Mouse (Mus musculus): Measurements from ENCODE around the gene Etv6. TPM values are rescaled to one million over a fixed set of nuclear protein-coding genes. Genes with fewer than 3 reads are reported as not detected.
A peak's percentile ranks its signal among the peaks of the same experiment; 100 is the strongest.

Etv6 gene
- polyA plus RNA-seq, 1 experiment from 2014 or later = 20.0 TPM

DNA sequence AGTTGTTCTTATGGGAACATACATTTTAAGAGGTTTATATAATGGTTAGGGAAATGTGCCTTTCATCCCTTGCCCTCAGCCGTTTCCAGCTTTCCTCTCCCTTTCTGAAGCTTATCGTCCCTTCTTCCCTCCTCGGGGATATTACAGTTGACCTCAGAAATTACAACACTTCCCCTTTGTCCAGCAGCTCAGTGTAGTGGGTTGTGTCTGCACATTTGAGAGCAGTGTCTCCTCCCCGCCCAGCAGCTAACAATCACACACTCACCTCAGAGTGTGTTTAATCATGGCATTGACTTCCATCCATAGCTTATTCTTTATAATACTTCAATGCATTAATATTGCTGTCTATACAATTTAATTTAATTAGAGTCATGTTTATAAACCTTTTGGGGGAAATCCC lies 98.3 kb downstream of the Etv6 start:
- peaks cover 3% of the 10 kb centered on the region; the same call in 1 of the 2 replicates for H3K9me3 ChIP-seq (ENCODE audit: control insufficient read depth, low read length)
- H3K36me3 ChIP-seq (ENCODE audit: control insufficient read depth, insufficient read depth, low read length) = peaks cover 7% of the 10 kb centered on the region
- H3K27ac ChIP-seq (replicated peaks; ENCODE audit: low read depth, low read length) = no peak overlapping the region
- no peak overlapping the region for H3K4me3 ChIP-seq (ENCODE audit: low read depth, low read length)
- no peak overlapping the region for H3K4me2 ChIP-seq (ENCODE audit: low read depth, severe bottlenecking)
- H3K27me3 ChIP-seq (ENCODE audit: control insufficient read depth, insufficient read depth, low read length) = no peaks in the 10 kb centered on the region
- DNase-seq (ENCODE audit: low spot score) = no peak
- 81% methylated on average over 4 of the region's 4 CpGs for WGBS
- no peak for ATAC-seq (ENCODE audit: insufficient number of reproducible peaks, low FRiP score, low TSS enrichment, low read depth)
- no peaks in the 10 kb centered on the region for H3K4me1 ChIP-seq (ENCODE audit: control insufficient read depth, insufficient read depth, low read length)
- no peak overlapping the region for H3K9ac ChIP-seq (ENCODE audit: low read length)

- no peak overlapping the region for H3K27ac ChIP-seq (replicated peaks; ENCODE audit: low read depth, low read length)
- no peak for DNase-seq (ENCODE audit: low spot score)
- 80% methylated on average over 9 of the region's 9 CpGs for WGBS
- no peaks in the 10 kb centered on the region for H3K27me3 ChIP-seq (ENCODE audit: control insufficient read depth, insufficient read depth, low read length)
- H3K4me1 ChIP-seq (ENCODE audit: control insufficient read depth, insufficient read depth, low read length) = no peaks in the 10 kb centered on the region
- no peak overlapping the region for H3K9ac ChIP-seq (ENCODE audit: low read length)
- no peaks in the 10 kb centered on the region for H3K9me3 ChIP-seq (ENCODE audit: control insufficient read depth, low read length)
- no peak for ATAC-seq (ENCODE audit: insufficient number of reproducible peaks, low FRiP score, low TSS enrichment, low read depth)
- H3K4me2 ChIP-seq (ENCODE audit: low read depth, severe bottlenecking) = no peak overlapping the region
- peaks cover 4% of the 10 kb centered on the region; the same call in 1 of the 2 replicates for H3K36me3 ChIP-seq (ENCODE audit: control insufficient read depth, insufficient read depth, low read length)
- no peak overlapping the region for H3K4me3 ChIP-seq (ENCODE audit: low read depth, low read length)
Observed at GRCm38 (mm10) chr6:134134821-134135323, 99.4 kb downstream of the Etv6 start.

GRCm38 (mm10) chr6:134136315-134136714 lies 100.8 kb downstream of the Etv6 start:
- Histone ChIP-seq H3K27ac (replicated peaks; ENCODE audit: low read depth, low read length) (no peak overlapping the region), H3K9ac (ENCODE audit: low read length) (no peak overlapping the region), H3K4me3 (ENCODE audit: low read depth, low read length) (no peak overlapping the region), H3K36me3 (ENCODE audit: control insufficient read depth, insufficient read depth, low read length) (peaks cover 4% of the 10 kb centered on the region; the same call in 1 of the 2 replicates), H3K27me3 (ENCODE audit: control insufficient read depth, insufficient read depth, low read length) (no peaks in the 10 kb centered on the region), H3K9me3 (ENCODE audit: control insufficient read depth, low read length) (no peaks in the 10 kb centered on the region), H3K4me2 (ENCODE audit: low read depth, severe bottlenecking) (no peak overlapping the region), H3K4me1 (ENCODE audit: control insufficient read depth, insufficient read depth, low read length) (0 out of 2 replicates have a peak, but pooled peaks cover 4% of the 10 kb centered on the region)
- ATAC-seq (ENCODE audit: insufficient number of reproducible peaks, low FRiP score, low TSS enrichment, low read depth) (no peak), DNase-seq (ENCODE audit: low spot score) (no peak)
- WGBS = 83% methylated on average over 3 of the region's 3 CpGs

GRCm38 (mm10) chr6:134139359-134139758 lies 103.9 kb downstream of the Etv6 start:
- DNase-seq (ENCODE audit: low spot score) (no peak), ATAC-seq (ENCODE audit: insufficient number of reproducible peaks, low FRiP score, low TSS enrichment, low read depth) (no peak)
- H3K9me3 ChIP-seq (ENCODE audit: control insufficient read depth, low read length) = no peaks in the 10 kb centered on the region
- H3K27me3 ChIP-seq (ENCODE audit: control insufficient read depth, insufficient read depth, low read length) = no peaks in the 10 kb centered on the region
- H3K4me1 ChIP-seq (ENCODE audit: control insufficient read depth, insufficient read depth, low read length) = peaks cover 10% of the 10 kb centered on the region
- no peak overlapping the region for H3K4me3 ChIP-seq (ENCODE audit: low read depth, low read length)
- 85% methylated on average over 3 of the region's 3 CpGs for WGBS
- no peak overlapping the region for H3K4me2 ChIP-seq (ENCODE audit: low read depth, severe bottlenecking)
- no peak overlapping the region for H3K9ac ChIP-seq (ENCODE audit: low read length)
- H3K27ac ChIP-seq (replicated peaks; ENCODE audit: low read depth, low read length) = no peak overlapping the region
- H3K36me3 ChIP-seq (ENCODE audit: control insufficient read depth, insufficient read depth, low read length) = peaks cover 4% of the 10 kb centered on the region; the same call in 1 of the 2 replicates

GRCm38 (mm10) chr6:134140718-134141615 lies 105.5 kb downstream of the Etv6 start:
- Histone ChIP-seq H3K27me3 (ENCODE audit: control insufficient read depth, insufficient read depth, low read length) (no peaks in the 10 kb centered on the region), H3K9me3 (ENCODE audit: control insufficient read depth, low read length) (no peaks in the 10 kb centered on the region), H3K27ac (replicated peaks; ENCODE audit: low read depth, low read length) (no peak overlapping the region), H3K4me3 (ENCODE audit: low read depth, low read length) (no peak overlapping the region), H3K4me1 (ENCODE audit: control insufficient read depth, insufficient read depth, low read length) (peaks cover 10% of the 10 kb centered on the region), H3K36me3 (ENCODE audit: control insufficient read depth, insufficient read depth, low read length) (0 out of 2 replicates have a peak, but pooled peaks cover 4% of the 10 kb centered on the region), H3K4me2 (ENCODE audit: low read depth, severe bottlenecking) (no peak overlapping the region), H3K9ac (ENCODE audit: low read length) (no peak overlapping the region)
- no peak for DNase-seq (ENCODE audit: low spot score)
- no peak for ATAC-seq (ENCODE audit: insufficient number of reproducible peaks, low FRiP score, low TSS enrichment, low read depth)
- WGBS = 63% methylated on average over 16 of the region's 16 CpGs

DNA sequence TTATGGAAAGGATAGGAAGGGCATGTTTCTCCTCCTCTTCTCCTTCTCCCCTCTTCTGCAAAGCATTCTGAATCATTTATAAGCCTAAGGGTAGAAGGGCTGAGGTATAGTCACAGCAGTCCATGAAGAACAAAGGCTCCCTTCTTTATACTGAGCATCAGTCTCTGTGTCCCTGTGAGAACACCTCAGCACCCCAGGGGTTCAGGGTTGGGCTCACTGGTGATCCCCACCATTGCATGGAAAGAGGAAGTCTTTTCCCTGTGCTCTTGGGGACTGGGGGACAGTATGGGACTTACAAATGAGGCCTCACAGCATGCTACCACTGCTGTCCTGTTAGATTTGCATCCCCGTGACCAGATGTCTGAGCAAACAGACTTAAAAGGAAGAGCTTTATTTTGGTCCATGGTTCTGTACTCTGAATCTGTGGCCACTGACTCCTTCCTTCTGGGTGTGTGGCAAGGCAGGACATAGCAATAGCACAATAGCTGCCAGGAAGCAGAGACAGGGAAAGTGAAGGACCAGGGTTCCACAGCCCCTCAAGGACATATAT lies 106.2 kb downstream of the Etv6 start:
- Histone ChIP-seq H3K36me3 (ENCODE audit: control insufficient read depth, insufficient read depth, low read length) (0 out of 2 replicates have a peak, but pooled peaks cover 4% of the 10 kb centered on the region), H3K27me3 (ENCODE audit: control insufficient read depth, insufficient read depth, low read length) (no peaks in the 10 kb centered on the region), H3K4me1 (ENCODE audit: control insufficient read depth, insufficient read depth, low read length) (peaks cover 10% of the 10 kb centered on the region), H3K27ac (replicated peaks; ENCODE audit: low read depth, low read length) (no peak overlapping the region), H3K4me3 (ENCODE audit: low read depth, low read length) (no peak overlapping the region), H3K9ac (ENCODE audit: low read length) (no peak overlapping the region), H3K9me3 (ENCODE audit: control insufficient read depth, low read length) (no peaks in the 10 kb centered on the region), H3K4me2 (ENCODE audit: low read depth, severe bottlenecking) (no peak overlapping the region)
- 85% methylated on average over 1 of the region's 1 CpGs for WGBS
- DNase-seq (ENCODE audit: low spot score) = no peak
- ATAC-seq (ENCODE audit: insufficient number of reproducible peaks, low FRiP score, low TSS enrichment, low read depth) = no peak

DNA sequence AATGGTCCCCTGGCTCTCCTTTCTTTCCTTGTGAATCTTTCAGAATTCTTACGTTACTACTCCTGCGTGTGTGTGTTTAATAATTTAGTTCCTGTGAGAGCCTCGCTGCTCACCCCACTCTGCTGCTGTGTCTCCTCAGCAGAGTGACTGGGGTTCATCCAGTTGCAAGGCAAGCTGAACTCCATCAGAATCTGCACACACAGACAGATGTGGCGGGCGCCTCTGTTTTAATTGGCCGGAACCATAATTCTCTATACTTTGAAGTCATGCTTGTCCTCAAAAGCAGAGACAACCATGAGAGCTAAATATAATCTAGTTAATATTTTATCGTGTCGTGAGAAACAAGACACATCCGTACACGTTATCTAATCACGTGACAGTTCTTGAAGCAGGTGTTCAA lies 107.2 kb downstream of the Etv6 start:
- H3K36me3 ChIP-seq (ENCODE audit: control insufficient read depth, insufficient read depth, low read length) = 0 out of 2 replicates have a peak, but pooled peaks cover 4% of the 10 kb centered on the region
- ATAC-seq (ENCODE audit: insufficient number of reproducible peaks, low FRiP score, low TSS enrichment, low read depth) = no peak
- H3K9ac ChIP-seq (ENCODE audit: low read length) = no peak overlapping the region
- H3K4me3 ChIP-seq (ENCODE audit: low read depth, low read length) = no peak overlapping the region
- WGBS = 90% methylated on average over 11 of the region's 11 CpGs
- H3K9me3 ChIP-seq (ENCODE audit: control insufficient read depth, low read length) = no peaks in the 10 kb centered on the region
- no peak for DNase-seq (ENCODE audit: low spot score)
- H3K27me3 ChIP-seq (ENCODE audit: control insufficient read depth, insufficient read depth, low read length) = no peaks in the 10 kb centered on the region
- peaks cover 15% of the 10 kb centered on the region for H3K4me1 ChIP-seq (ENCODE audit: control insufficient read depth, insufficient read depth, low read length)
- no peak overlapping the region for H3K4me2 ChIP-seq (ENCODE audit: low read depth, severe bottlenecking)
- H3K27ac ChIP-seq (replicated peaks; ENCODE audit: low read depth, low read length) = no peak overlapping the region

DNA sequence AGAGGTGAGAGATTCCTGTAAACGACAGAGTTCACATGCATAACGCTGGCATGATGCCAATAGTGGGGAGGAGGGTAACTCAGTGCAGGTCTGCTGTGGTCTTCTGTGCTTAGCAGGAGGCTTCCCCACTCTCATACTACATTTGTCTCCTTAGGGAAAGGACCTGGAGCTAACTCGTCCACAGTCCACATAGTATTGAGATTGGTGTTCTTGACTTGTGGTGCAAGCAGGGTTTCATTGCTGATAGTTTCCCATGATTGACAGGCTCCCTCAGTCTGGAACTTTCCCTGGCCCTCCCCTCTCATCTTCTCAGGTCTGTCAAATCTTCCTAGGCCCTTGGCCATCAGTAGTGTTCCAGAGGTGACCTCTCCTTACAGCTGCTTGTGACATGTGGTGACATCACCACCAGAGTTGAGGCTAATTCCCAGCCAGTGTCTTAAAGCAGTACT lies 108.2 kb downstream of the Etv6 start:
- WGBS = 79% methylated on average over 3 of the region's 3 CpGs
- 0 out of 2 replicates have a peak, but pooled peaks have one; percentile 20 for ATAC-seq (ENCODE audit: insufficient number of reproducible peaks, low FRiP score, low TSS enrichment, low read depth)

More for the DNA sequence above, 108.2 kb downstream of the Etv6 start:
- no peak overlapping the region for H3K4me2 ChIP-seq (ENCODE audit: low read depth, severe bottlenecking)
- DNase-seq (ENCODE audit: low spot score) = no peak
- H3K4me3 ChIP-seq (ENCODE audit: low read depth, low read length) = no peak overlapping the region
- H3K27ac ChIP-seq (replicated peaks; ENCODE audit: low read depth, low read length) = no peak overlapping the region
- no peaks in the 10 kb centered on the region for H3K27me3 ChIP-seq (ENCODE audit: control insufficient read depth, insufficient read depth, low read length)
- no peak overlapping the region for H3K9ac ChIP-seq (ENCODE audit: low read length)
- H3K4me1 ChIP-seq (ENCODE audit: control insufficient read depth, insufficient read depth, low read length) = peaks cover 22% of the 10 kb centered on the region
- H3K36me3 ChIP-seq (ENCODE audit: control insufficient read depth, insufficient read depth, low read length) = no peaks in the 10 kb centered on the region
- no peaks in the 10 kb centered on the region for H3K9me3 ChIP-seq (ENCODE audit: control insufficient read depth, low read length)
